In genomic region chr1:139378861-139379620, GRCm38 (mm10) we compare ENCODE assay signal across 9 mouse cellular contexts. TPM values are rescaled to one million over a fixed set of nuclear protein-coding genes. Genes with fewer than 3 reads are reported as not detected.
DNase-seq lines count a peak whose midpoint lies in the region; ATAC-seq and TF ChIP-seq lines count a peak whose summit lies in the region.
"Had no signal": no experiment of that assay in that cellular context is flagged by ENCODE, and none has a peak within 500 bp of the region (broad histone marks: within the 10 kb centered on the region; RNA-seq: fewer than 3 reads in every experiment).

No protein-coding gene starts in this region.

- H3K9me3 ChIP-seq in hindbrain, embryonic 11.5 days (ENCODE audit: control insufficient read depth, low read length), result no peaks in the 10 kb centered on the region
- no peaks in the 10 kb centered on the region for H3K9me3 ChIP-seq in hindbrain, embryonic 10.5 days
- H3K9me3 ChIP-seq in embryonic facial prominence, embryonic 12.5 days, result no peaks in the 10 kb centered on the region
- no peaks in the 10 kb centered on the region for H3K9me3 ChIP-seq in kidney, postnatal 0 days (replicated peaks; ENCODE audit: low read length)

- peak; percentile 39 for TF ChIP-seq CTCF in kidney, postnatal 0 days (IDR thresholded peaks at IDR 0.05; ENCODE audit: low read depth)

- no peaks in the 10 kb centered on the region for H3K36me3 ChIP-seq in hindbrain, embryonic 11.5 days (ENCODE audit: control insufficient read depth, insufficient read depth, low read length)
- H3K36me3 ChIP-seq in hindbrain, embryonic 10.5 days, result no peaks in the 10 kb centered on the region
- H3K36me3 ChIP-seq in embryonic facial prominence, embryonic 12.5 days, result no peaks in the 10 kb centered on the region
- H3K36me3 ChIP-seq in kidney, postnatal 0 days (ENCODE audit: insufficient read depth, low read length), result no peaks in the 10 kb centered on the region

- H3K27me3 ChIP-seq in hindbrain, embryonic 11.5 days (ENCODE audit: control insufficient read depth, insufficient read depth, low read length), result no peaks in the 10 kb centered on the region
- no peaks in the 10 kb centered on the region for H3K27me3 ChIP-seq in hindbrain, embryonic 10.5 days (ENCODE audit: insufficient read depth, poor library complexity, severe bottlenecking)
- no peaks in the 10 kb centered on the region for H3K27me3 ChIP-seq in embryonic facial prominence, embryonic 12.5 days
- H3K27me3 ChIP-seq in kidney, postnatal 0 days (ENCODE audit: insufficient read depth, low read length), result no peaks in the 10 kb centered on the region

- DNase-seq in hindbrain, embryonic 11.5 days (ENCODE audit: low spot score), result no peak
- no peak for DNase-seq in hindbrain, embryonic 10.5 days (ENCODE audit: low spot score)
- no peak for DNase-seq in kidney, postnatal 0 days (ENCODE audit: low spot score)
- peak; percentile 29 for DNase-seq in retina, embryonic 14.5 days (ENCODE audit: low spot score)
- no peak for DNase-seq in left cerebral cortex, adult 18-20 months (ENCODE audit: low spot score in 2 of 2)
- no peak for DNase-seq in layer of hippocampus, postnatal 10 days (ENCODE audit: low spot score in 2 of 2)
- no peak for DNase-seq in gastrocnemius, adult 8-10 months (ENCODE audit: low spot score in 2 of 2)

- ATAC-seq in hindbrain, embryonic 11.5 days (ENCODE audit: low FRiP score), result peak; percentile 45; the same call in 1 of the 2 replicates
- ATAC-seq in embryonic facial prominence, embryonic 12.5 days (ENCODE audit: insufficient number of reproducible peaks, insufficient read depth, low FRiP score, low TSS enrichment), result peak; percentile 62; the same call in 1 of the 2 replicates
- peak; percentile 84 for ATAC-seq in kidney, postnatal 0 days (replicated peaks; ENCODE audit: low FRiP score, low read depth)

- 20% methylated on average over 11 of the region's 11 CpGs for WGBS in hindbrain, embryonic 11.5 days
- 21% methylated on average over 11 of the region's 11 CpGs for WGBS in hindbrain, embryonic 10.5 days
- 21% methylated on average over 11 of the region's 11 CpGs for WGBS in embryonic facial prominence, embryonic 12.5 days
- WGBS in kidney, postnatal 0 days, result 30% methylated on average over 11 of the region's 11 CpGs

- H3K27ac ChIP-seq in hindbrain, embryonic 11.5 days (ENCODE audit: low read depth, low read length), result no peak overlapping the region
- H3K27ac ChIP-seq in hindbrain, embryonic 10.5 days, result no peak overlapping the region
- no peak overlapping the region for H3K27ac ChIP-seq in embryonic facial prominence, embryonic 12.5 days
- no peak overlapping the region for H3K27ac ChIP-seq in kidney, postnatal 0 days

- H3K9ac ChIP-seq in hindbrain, embryonic 11.5 days (ENCODE audit: low read depth, low read length), result no peak overlapping the region
- H3K9ac ChIP-seq in embryonic facial prominence, embryonic 12.5 days, result no peak overlapping the region
- H3K9ac ChIP-seq in kidney, postnatal 0 days (ENCODE audit: low read depth, low read length), result no peak overlapping the region

- 0 out of 2 replicates have a peak, but pooled peaks cover 3% of the 10 kb centered on the region for H3K4me1 ChIP-seq in hindbrain, embryonic 11.5 days (replicated peaks; ENCODE audit: control insufficient read depth, insufficient read depth, low read length)
- H3K4me1 ChIP-seq in hindbrain, embryonic 10.5 days (replicated peaks), result peaks cover 25% of the 10 kb centered on the region
- no peaks in the 10 kb centered on the region for H3K4me1 ChIP-seq in embryonic facial prominence, embryonic 12.5 days
- no peaks in the 10 kb centered on the region for H3K4me1 ChIP-seq in kidney, postnatal 0 days (replicated peaks; ENCODE audit: insufficient read depth, low read length)

- H3K4me3 ChIP-seq in hindbrain, embryonic 11.5 days (ENCODE audit: low read depth, low read length), result no peak overlapping the region
- H3K4me3 ChIP-seq in hindbrain, embryonic 10.5 days, result no peak overlapping the region
- no peak overlapping the region for H3K4me3 ChIP-seq in embryonic facial prominence, embryonic 12.5 days
- H3K4me3 ChIP-seq in kidney, postnatal 0 days (replicated peaks; ENCODE audit: low read depth, low read length), result no peak overlapping the region

- H3K4me2 ChIP-seq in hindbrain, embryonic 11.5 days (replicated peaks; ENCODE audit: low read depth, low read length), result no peak overlapping the region
- no peak overlapping the region for H3K4me2 ChIP-seq in embryonic facial prominence, embryonic 12.5 days (replicated peaks)
- H3K4me2 ChIP-seq in kidney, postnatal 0 days (ENCODE audit: low read length), result no peak overlapping the region

RNA-seq across cellular contexts. Expression of gene Crb1, which starts 2.1 kb away (rescaled TPM):
- 1.8 and 3.0 TPM in 2 replicates for polyA plus RNA-seq in hindbrain, embryonic 11.5 days (2014; fragmentation: Nextera tagmentation; extraction: Ambion mirVana)
- 1.3 and 1.7 TPM in 2 replicates for polyA plus RNA-seq in hindbrain, embryonic 10.5 days (2016; fragmentation: Nextera tagmentation; extraction: Ambion mirVana)
- polyA plus RNA-seq in embryonic facial prominence, embryonic 12.5 days (2016; fragmentation: Nextera tagmentation; extraction: Ambion mirVana), result 0.39 and 0.58 TPM in 2 replicates
- polyA plus RNA-seq in kidney, postnatal 0 days (2015; fragmentation: Nextera tagmentation; extraction: Ambion mirVana), result 0.29 and 0.32 TPM in 2 replicates
- 1 to 10 TPM in 1 of 2 experiments, under 1 TPM in 1; 0.86 to 1.0 TPM for total RNA-seq in left cerebral cortex, adult 18-20 months (2021)
- total RNA-seq in layer of hippocampus, postnatal 10 days (2021), result 1 to 10 TPM in 1 of 2 experiments, under 1 TPM in 1; 0.89 to 1.1 TPM
- not detected for total RNA-seq in gastrocnemius, adult 8-10 months (2022)
- polyA plus RNA-seq: spleen, adult 2 months had no signal

RNA-seq across cellular contexts. Expression of gene Zbtb41, which starts 43.0 kb away (rescaled TPM):
- 16.5 and 20.2 TPM in 2 replicates for polyA plus RNA-seq in hindbrain, embryonic 11.5 days (2014; fragmentation: Nextera tagmentation; extraction: Ambion mirVana)
- 9.0 and 11.2 TPM in 2 replicates for polyA plus RNA-seq in hindbrain, embryonic 10.5 days (2016; fragmentation: Nextera tagmentation; extraction: Ambion mirVana)
- 12.9 and 13.3 TPM in 2 replicates for polyA plus RNA-seq in embryonic facial prominence, embryonic 12.5 days (2016; fragmentation: Nextera tagmentation; extraction: Ambion mirVana)
- polyA plus RNA-seq in kidney, postnatal 0 days (2015; fragmentation: Nextera tagmentation; extraction: Ambion mirVana), result 6.9 and 7.5 TPM in 2 replicates
- 10 to 100 TPM; 27.4 to 32.2 TPM for total RNA-seq in left cerebral cortex, adult 18-20 months (2021)
- total RNA-seq in layer of hippocampus, postnatal 10 days (2021), result 10 to 100 TPM; 33.1 to 37.2 TPM
- total RNA-seq in gastrocnemius, adult 8-10 months (2022), result 10 to 100 TPM; 15.1 to 21.2 (median 16.1) TPM
